Mouse (Mus musculus): ENCODE data around the gene Ppp1r36.

DNA sequence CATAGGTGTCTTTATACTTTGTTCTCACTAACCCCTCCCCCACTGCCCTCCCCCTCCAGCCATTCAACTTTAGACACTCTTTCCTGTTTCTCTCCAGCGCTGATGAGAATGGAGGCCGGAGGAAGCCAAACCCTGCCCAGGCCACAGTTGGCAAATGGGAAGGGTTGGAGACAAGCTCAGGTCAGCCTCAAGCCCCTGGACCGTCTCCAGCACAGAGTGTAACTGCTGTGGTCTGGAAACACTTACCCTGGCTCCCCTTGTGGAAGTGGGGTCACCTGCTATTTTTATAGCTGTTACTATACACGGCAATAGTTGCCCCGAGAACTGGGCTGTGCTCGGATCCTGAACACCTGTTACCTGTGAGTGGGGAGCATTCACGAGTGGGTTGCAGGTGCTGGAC, 49.3 kb downstream of the Ppp1r36 start:
- TF ChIP-seq GATA1 (IDR thresholded peaks at IDR 0.05; ENCODE audit: low read length): no peak
- TF ChIP-seq TAL1 (IDR thresholded peaks at IDR 0.05; ENCODE audit: low read length): no peak

Measured in erythroblast, embryonic 14.5 days (primary cell).